Mouse (Mus musculus) liver, adult 2 months (tissue): ENCODE data around the gene Tex48.

Experiments
- CTCF ChIP-seq: fragments of 200-500 bp; IDR thresholded peaks from 2 replicates; pipeline ENCODE4 v1.5.1; 2011; ENCODE audit warnings: low read depth, low read length, control low read depth
- POLR2A ChIP-seq: fragments of 200-500 bp; IDR thresholded peaks from 2 replicates; pipeline ENCODE4 v1.6.1; 2011; ENCODE audit warnings: low read length, control low read depth; ENCODE audit not compliant: insufficient read depth; ENCODE audit errors: extremely low read depth

DNA sequence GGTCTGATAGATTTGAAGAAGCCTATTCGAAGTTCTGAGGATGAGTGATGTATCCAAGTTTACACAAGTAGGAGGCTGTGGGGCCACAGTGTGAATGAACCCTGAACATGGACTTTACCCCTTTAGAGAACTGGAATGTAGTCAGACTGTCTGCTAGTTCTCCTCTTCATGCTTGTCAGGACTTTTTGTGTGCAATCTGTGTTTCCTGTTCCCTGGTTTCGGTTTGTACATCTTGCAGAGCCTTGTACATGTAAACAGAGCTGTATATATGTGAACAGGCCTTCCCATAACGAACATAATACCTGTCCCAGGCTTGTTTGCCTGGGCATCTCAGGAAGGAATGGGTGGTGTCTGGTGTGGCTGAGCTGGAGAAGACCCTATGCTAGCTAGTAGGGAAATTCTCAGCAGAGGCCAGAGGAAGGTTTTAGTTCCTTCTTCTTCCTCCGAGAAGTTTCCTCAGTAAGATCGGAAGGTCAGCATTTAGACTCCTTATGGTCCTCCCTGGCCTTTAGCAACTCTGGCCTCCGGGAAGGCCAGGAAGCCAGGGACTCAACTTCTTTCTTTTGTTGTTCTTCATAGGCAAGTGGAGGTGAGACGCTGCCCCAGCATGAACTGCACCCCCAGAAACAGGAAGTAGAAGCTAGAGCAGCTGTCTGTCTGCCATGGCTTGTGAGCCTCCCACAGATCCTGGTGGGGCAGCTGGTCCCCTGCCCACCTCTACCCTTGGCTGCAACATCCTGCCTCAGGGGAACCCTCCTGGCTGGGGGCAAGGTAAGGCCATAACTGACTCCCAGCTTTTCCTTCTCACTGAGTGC lies 60.2 kb downstream of the Tex48 start:
- TF ChIP-seq CTCF, result no peak
- TF ChIP-seq POLR2A, result no peak
